Mouse (Mus musculus): ENCODE results near the gene Ncoa1. TPM values are rescaled to one million over a fixed set of nuclear protein-coding genes. Genes with fewer than 3 reads are reported as not detected.

Gene Ncoa1
- polyA plus RNA-seq, 1 experiment from 2014 or later, result 8.0 TPM

GRCm38 (mm10) chr12:4441451-4441850 lies 35.5 kb downstream of the Ncoa1 start:
- ATAC-seq (replicated peaks; ENCODE audit: insufficient number of reproducible peaks, insufficient read depth, low FRiP score, low read depth), result no peak
- Histone ChIP-seq H3K9ac (no peak overlapping the region), H3K36me3 (no peaks in the 10 kb centered on the region), H3K4me2 (no peak overlapping the region), H3K9me3 (replicated peaks) (no peaks in the 10 kb centered on the region), H3K27me3 (no peaks in the 10 kb centered on the region), H3K27ac (no peak overlapping the region), H3K4me1 (replicated peaks) (no peaks in the 10 kb centered on the region), H3K4me3 (no peak overlapping the region)
- WGBS, result 77% methylated on average over 3 of the region's 3 CpGs

DNA sequence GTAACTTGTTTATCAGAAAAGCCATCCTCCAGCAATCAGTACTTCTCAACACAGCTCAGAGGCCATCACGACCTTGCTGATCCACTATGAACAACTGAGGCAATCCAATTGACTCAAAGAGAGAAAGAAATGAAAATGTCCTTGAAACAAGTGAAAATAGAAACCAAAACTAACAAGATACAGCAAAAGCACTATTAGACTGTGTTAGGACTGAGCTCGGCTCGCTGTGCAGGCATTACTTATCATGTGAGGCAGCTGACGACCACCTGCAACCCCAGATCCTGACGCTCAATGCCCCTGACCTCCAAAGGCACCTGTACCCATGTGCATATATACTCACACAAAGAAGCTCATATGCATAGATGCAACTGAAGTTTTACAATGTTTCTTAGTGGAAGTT lies 40.8 kb downstream of the Ncoa1 start:
- H3K4me3 ChIP-seq, result no peak overlapping the region
- no peak for ATAC-seq (replicated peaks; ENCODE audit: insufficient number of reproducible peaks, insufficient read depth, low FRiP score, low read depth)
- WGBS, result 76% methylated on average over 5 of the region's 5 CpGs
- H3K9ac ChIP-seq, result no peak overlapping the region
- H3K4me1 ChIP-seq (replicated peaks), result peaks cover 3% of the 10 kb centered on the region; the same call in 1 of the 2 replicates
- no peaks in the 10 kb centered on the region for H3K27me3 ChIP-seq
- no peaks in the 10 kb centered on the region for H3K36me3 ChIP-seq
- no peak overlapping the region for H3K27ac ChIP-seq
- no peaks in the 10 kb centered on the region for H3K9me3 ChIP-seq (replicated peaks)
- H3K4me2 ChIP-seq, result no peak overlapping the region

DNA sequence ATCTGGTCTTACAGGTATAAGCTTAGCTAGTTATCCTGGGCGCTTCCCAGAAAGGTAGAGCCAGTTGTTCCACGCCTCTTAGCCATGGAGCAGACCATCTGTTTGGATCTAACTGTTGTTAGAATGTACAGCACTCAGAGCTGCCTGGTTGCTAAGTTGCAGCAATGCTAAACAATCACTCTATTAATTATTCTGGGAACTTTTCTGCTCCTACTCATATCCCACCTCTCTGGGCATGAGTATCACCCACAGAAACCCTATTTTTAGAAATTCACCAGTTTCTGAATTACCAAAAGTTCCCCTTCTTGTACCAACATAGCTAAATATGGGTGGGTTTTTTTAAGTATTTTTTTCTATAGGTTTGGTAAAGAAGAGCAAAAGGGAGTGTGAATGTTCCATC lies 43.4 kb downstream of the Ncoa1 start:
- no peaks in the 10 kb centered on the region for H3K36me3 ChIP-seq
- ATAC-seq (replicated peaks; ENCODE audit: insufficient number of reproducible peaks, insufficient read depth, low FRiP score, low read depth), result no peak
- no peak overlapping the region for H3K4me3 ChIP-seq
- H3K4me2 ChIP-seq, result no peak overlapping the region
- H3K27me3 ChIP-seq, result no peaks in the 10 kb centered on the region
- H3K27ac ChIP-seq, result no peak overlapping the region
- 82% methylated on average over 2 of the region's 2 CpGs for WGBS
- H3K9ac ChIP-seq, result no peak overlapping the region
- H3K4me1 ChIP-seq (replicated peaks), result peaks cover 8% of the 10 kb centered on the region
- no peaks in the 10 kb centered on the region for H3K9me3 ChIP-seq (replicated peaks)

- Histone ChIP-seq H3K27ac (no peak overlapping the region), H3K36me3 (no peaks in the 10 kb centered on the region), H3K4me1 (replicated peaks) (peaks cover 8% of the 10 kb centered on the region), H3K9ac (no peak overlapping the region), H3K4me2 (no peak overlapping the region), H3K4me3 (no peak overlapping the region), H3K9me3 (replicated peaks) (no peaks in the 10 kb centered on the region), H3K27me3 (no peaks in the 10 kb centered on the region)
- 78% methylated on average over 5 of the region's 5 CpGs for WGBS
- ATAC-seq (replicated peaks; ENCODE audit: insufficient number of reproducible peaks, insufficient read depth, low FRiP score, low read depth), result no peak
These were observed 45.0 kb downstream of the Ncoa1 start for GRCm38 (mm10) chr12:4431978-4432377.

- ATAC-seq (replicated peaks; ENCODE audit: insufficient number of reproducible peaks, insufficient read depth, low FRiP score, low read depth), result no peak
- WGBS, result 63% methylated on average over 3 of the region's 3 CpGs
These were observed 46.7 kb downstream of the Ncoa1 start for GRCm38 (mm10) chr12:4430061-4430825.

GRCm38 (mm10) chr12:4418824-4419223 lies 58.2 kb downstream of the Ncoa1 start:
- Histone ChIP-seq H3K4me2 (no peak overlapping the region), H3K27ac (no peak overlapping the region), H3K27me3 (no peaks in the 10 kb centered on the region), H3K9me3 (replicated peaks) (no peaks in the 10 kb centered on the region), H3K4me1 (replicated peaks) (no peaks in the 10 kb centered on the region), H3K36me3 (no peaks in the 10 kb centered on the region; the same call in 1 of the 2 replicates), H3K4me3 (no peak overlapping the region), H3K9ac (no peak overlapping the region)
- ATAC-seq (replicated peaks; ENCODE audit: insufficient number of reproducible peaks, insufficient read depth, low FRiP score, low read depth), result no peak
- 89% methylated on average over 4 of the region's 4 CpGs for WGBS

More at GRCm38 (mm10) chr12:4430061-4430825, 46.7 kb downstream of the Ncoa1 start:
- Histone ChIP-seq H3K4me1 (replicated peaks) (peaks cover 8% of the 10 kb centered on the region), H3K9me3 (replicated peaks) (no peaks in the 10 kb centered on the region), H3K36me3 (no peaks in the 10 kb centered on the region), H3K9ac (no peak overlapping the region), H3K27ac (no peak overlapping the region; the same call in 1 of the 2 replicates), H3K4me3 (no peak overlapping the region), H3K4me2 (no peak overlapping the region), H3K27me3 (no peaks in the 10 kb centered on the region)

DNA sequence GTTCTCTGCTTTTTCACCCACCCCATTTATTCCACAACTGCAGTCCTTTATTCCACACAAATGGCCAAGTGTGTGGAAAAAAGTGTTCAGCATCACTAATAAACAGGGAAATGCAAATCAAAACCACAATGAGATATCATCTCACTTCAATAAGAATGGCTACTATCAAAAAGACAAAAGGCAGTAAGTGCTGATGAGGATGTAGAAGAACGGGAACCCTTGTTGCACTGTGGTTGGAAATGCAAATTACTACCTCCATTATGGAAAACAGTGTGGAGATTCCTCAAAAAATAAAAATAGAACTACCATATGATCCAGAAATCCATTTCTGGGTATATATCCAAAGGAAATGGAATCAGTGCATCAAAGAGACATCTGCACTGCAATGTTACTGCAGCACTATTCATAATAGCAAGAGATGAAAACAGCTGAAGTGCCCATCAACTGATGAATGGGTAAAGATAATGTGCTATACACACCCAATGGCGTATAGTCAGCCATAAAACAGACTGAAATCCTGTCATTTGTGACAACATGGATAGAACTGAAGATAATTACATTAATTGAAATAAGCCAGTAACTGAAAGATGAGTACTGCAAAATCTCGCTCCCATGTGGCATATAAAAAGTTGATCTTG lies 59.2 kb downstream of the Ncoa1 start:
- H3K9ac ChIP-seq, result no peak overlapping the region
- WGBS, result 79% methylated on average over 3 of the region's 3 CpGs
- no peak overlapping the region for H3K27ac ChIP-seq
- H3K9me3 ChIP-seq (replicated peaks), result no peaks in the 10 kb centered on the region
- no peaks in the 10 kb centered on the region; the same call in 1 of the 2 replicates for H3K36me3 ChIP-seq
- no peak for ATAC-seq (replicated peaks; ENCODE audit: insufficient number of reproducible peaks, insufficient read depth, low FRiP score, low read depth)
- no peak overlapping the region for H3K4me2 ChIP-seq
- H3K27me3 ChIP-seq, result no peaks in the 10 kb centered on the region
- H3K4me3 ChIP-seq, result no peak overlapping the region
- no peaks in the 10 kb centered on the region for H3K4me1 ChIP-seq (replicated peaks)

GRCm38 (mm10) chr12:4407085-4407484 lies 69.9 kb downstream of the Ncoa1 start:
- Histone ChIP-seq H3K9me3 (replicated peaks) (no peaks in the 10 kb centered on the region), H3K27me3 (no peaks in the 10 kb centered on the region), H3K9ac (no peak overlapping the region), H3K36me3 (no peaks in the 10 kb centered on the region), H3K4me2 (no peak overlapping the region), H3K4me1 (replicated peaks) (0 out of 2 replicates have a peak, but pooled peaks cover 2% of the 10 kb centered on the region), H3K27ac (no peak overlapping the region), H3K4me3 (no peak overlapping the region)
- 34% methylated on average over 2 of the region's 2 CpGs for WGBS
- no peak for ATAC-seq (replicated peaks; ENCODE audit: insufficient number of reproducible peaks, insufficient read depth, low FRiP score, low read depth)

GRCm38 (mm10) chr12:4406155-4406554 lies 70.8 kb downstream of the Ncoa1 start:
- no peaks in the 10 kb centered on the region for H3K9me3 ChIP-seq (replicated peaks)
- no peak for ATAC-seq (replicated peaks; ENCODE audit: insufficient number of reproducible peaks, insufficient read depth, low FRiP score, low read depth)
- 0 out of 2 replicates have a peak, but pooled peaks cover 2% of the 10 kb centered on the region for H3K4me1 ChIP-seq (replicated peaks)
- H3K9ac ChIP-seq, result no peak overlapping the region
- no peak overlapping the region for H3K27ac ChIP-seq
- WGBS, result 83% methylated on average over 3 of the region's 3 CpGs
- no peaks in the 10 kb centered on the region for H3K27me3 ChIP-seq
- no peaks in the 10 kb centered on the region for H3K36me3 ChIP-seq
- no peak overlapping the region for H3K4me2 ChIP-seq
- H3K4me3 ChIP-seq, result no peak overlapping the region

- 64% methylated on average over 4 of the region's 4 CpGs for WGBS
- ATAC-seq (replicated peaks; ENCODE audit: insufficient number of reproducible peaks, insufficient read depth, low FRiP score, low read depth), result no peak
- Histone ChIP-seq H3K36me3 (no peaks in the 10 kb centered on the region), H3K27ac (no peak overlapping the region), H3K9ac (no peak overlapping the region), H3K4me3 (no peak overlapping the region), H3K27me3 (no peaks in the 10 kb centered on the region), H3K4me2 (no peak overlapping the region), H3K4me1 (replicated peaks) (0 out of 2 replicates have a peak, but pooled peaks cover 2% of the 10 kb centered on the region), H3K9me3 (replicated peaks) (no peaks in the 10 kb centered on the region)
These were observed 73.8 kb downstream of the Ncoa1 start for GRCm38 (mm10) chr12:4403206-4403605.

- no peaks in the 10 kb centered on the region for H3K27me3 ChIP-seq
- no peak overlapping the region for H3K9ac ChIP-seq
- peaks cover 9% of the 10 kb centered on the region for H3K4me1 ChIP-seq (replicated peaks)
- H3K9me3 ChIP-seq (replicated peaks), result no peaks in the 10 kb centered on the region
- WGBS, result 77% methylated on average over 7 of the region's 7 CpGs
- H3K4me3 ChIP-seq, result no peak overlapping the region
- no peak for ATAC-seq (replicated peaks; ENCODE audit: insufficient number of reproducible peaks, insufficient read depth, low FRiP score, low read depth)
- H3K36me3 ChIP-seq, result no peaks in the 10 kb centered on the region
- no peak overlapping the region for H3K4me2 ChIP-seq
- no peak overlapping the region for H3K27ac ChIP-seq
These were observed 80.8 kb downstream of the Ncoa1 start for GRCm38 (mm10) chr12:4396221-4396620.

Measured in heart, embryonic 15.5 days (tissue).